Mouse (Mus musculus): ENCODE data around the gene Naa38. TPM values are rescaled to one million over a fixed set of nuclear protein-coding genes. Genes with fewer than 3 reads are reported as not detected.

The Naa38 gene
- polyA plus RNA-seq, 1 experiment from 2014 or later = 105 TPM

- WGBS = 14% methylated on average over 24 of the region's 24 CpGs
- Histone ChIP-seq H3K27ac (no peak overlapping the region), H3K4me1 (peaks cover 42% of the 10 kb centered on the region)
These were observed 2.3 kb downstream of the Naa38 start for GRCm38 (mm10) chr11:69397581-69398057.

GRCm38 (mm10) chr11:69398059-69398458 is 2.8 kb downstream of the Naa38 start, which contains the start of gene Tmem88:
Tmem88 (minus strand) TSS chr11:69398234.
- Histone ChIP-seq H3K27me3 (replicated peaks) (peaks cover 17% of the 10 kb centered on the region), H3K9ac (peak within 1 kb of the TSS; percentile 82; the same call in 1 of the 2 replicates), H3K9me3 (no peaks in the 10 kb centered on the region), H3K4me2 (replicated peaks) (peak within 1 kb of the TSS; percentile 79), H3K36me3 (peaks cover 41% of the 10 kb centered on the region), H3K4me3 (peak within 1 kb of the TSS; percentile 7), H3K27ac (no peak within 1 kb of the TSS), H3K4me1 (peaks cover 42% of the 10 kb centered on the region)
- WGBS = 9% methylated on average over 16 of the region's 16 CpGs
- ATAC-seq (ENCODE audit: low FRiP score, low read depth) = no peak

More at GRCm38 (mm10) chr11:69397581-69398057, 2.3 kb downstream of the Naa38 start:
- no peaks in the 10 kb centered on the region for H3K9me3 ChIP-seq
- peaks cover 17% of the 10 kb centered on the region for H3K27me3 ChIP-seq (replicated peaks)
- peaks cover 37% of the 10 kb centered on the region for H3K36me3 ChIP-seq
- ATAC-seq (ENCODE audit: low FRiP score, low read depth) = no peak
- peak overlapping the region; percentile 38; the same call in 1 of the 2 replicates for H3K9ac ChIP-seq
- H3K4me2 ChIP-seq (replicated peaks) = peak overlapping the region; percentile 79
- peak overlapping the region; percentile 7 for H3K4me3 ChIP-seq

- no peaks in the 10 kb centered on the region for H3K9me3 ChIP-seq
- 14% methylated on average over 21 of the region's 21 CpGs for WGBS
- peaks cover 42% of the 10 kb centered on the region for H3K4me1 ChIP-seq
- H3K4me3 ChIP-seq = no peak overlapping the region
- peaks cover 17% of the 10 kb centered on the region for H3K27me3 ChIP-seq (replicated peaks)
- H3K9ac ChIP-seq = peak overlapping the region; percentile 38; the same call in 1 of the 2 replicates
- H3K27ac ChIP-seq = no peak overlapping the region
- peak overlapping the region; percentile 79 for H3K4me2 ChIP-seq (replicated peaks)
- ATAC-seq (ENCODE audit: low FRiP score, low read depth) = no peak
- H3K36me3 ChIP-seq = peaks cover 47% of the 10 kb centered on the region
These were observed 3.4 kb downstream of the Naa38 start for GRCm38 (mm10) chr11:69398486-69399200.

GRCm38 (mm10) chr11:69399201-69400082 is 4.2 kb downstream of the Naa38 start:
- Histone ChIP-seq H3K4me1 (peaks cover 38% of the 10 kb centered on the region), H3K27me3 (replicated peaks) (peaks cover 17% of the 10 kb centered on the region), H3K9ac (0 out of 2 replicates have a peak overlapping the region, but pooled peaks have one; percentile 26), H3K4me2 (replicated peaks) (peak overlapping the region; percentile 40), H3K9me3 (no peaks in the 10 kb centered on the region), H3K27ac (no peak overlapping the region), H3K36me3 (peaks cover 55% of the 10 kb centered on the region), H3K4me3 (peak overlapping the region; percentile 14; the same call in 1 of the 2 replicates)
- no peak for ATAC-seq (ENCODE audit: low FRiP score, low read depth)
- WGBS = 15% methylated on average over 66 of the region's 66 CpGs

GRCm38 (mm10) chr11:69400083-69400850 is 5.0 kb downstream of the Naa38 start:
- Histone ChIP-seq H3K27ac (no peak overlapping the region), H3K36me3 (peaks cover 63% of the 10 kb centered on the region), H3K4me1 (peaks cover 38% of the 10 kb centered on the region), H3K9me3 (no peaks in the 10 kb centered on the region), H3K9ac (0 out of 2 replicates have a peak overlapping the region, but pooled peaks have one; percentile 5), H3K4me3 (peak overlapping the region; percentile 14; the same call in 1 of the 2 replicates), H3K4me2 (replicated peaks) (peak overlapping the region; percentile 40), H3K27me3 (replicated peaks) (peaks cover 17% of the 10 kb centered on the region)
- WGBS = 75% methylated on average over 25 of the region's 25 CpGs
- ATAC-seq (ENCODE audit: low FRiP score, low read depth) = no peak

- 18% methylated on average over 22 of the region's 22 CpGs for WGBS
- H3K27me3 ChIP-seq (replicated peaks) = peaks cover 17% of the 10 kb centered on the region
- no peak overlapping the region for H3K4me3 ChIP-seq
- H3K27ac ChIP-seq = no peak overlapping the region
- no peaks in the 10 kb centered on the region for H3K9me3 ChIP-seq
- H3K4me1 ChIP-seq = peaks cover 35% of the 10 kb centered on the region
- H3K9ac ChIP-seq = no peak overlapping the region
- H3K4me2 ChIP-seq (replicated peaks) = 0 out of 2 replicates have a peak overlapping the region, but pooled peaks have one; percentile 16
- H3K36me3 ChIP-seq = peaks cover 73% of the 10 kb centered on the region
- ATAC-seq (ENCODE audit: low FRiP score, low read depth) = peak; percentile 70
These were observed 5.9 kb downstream of the Naa38 start for GRCm38 (mm10) chr11:69401210-69401637.

- Histone ChIP-seq H3K9me3 (no peaks in the 10 kb centered on the region), H3K4me1 (peaks cover 28% of the 10 kb centered on the region), H3K4me2 (replicated peaks) (no peak overlapping the region), H3K27me3 (replicated peaks) (peaks cover 17% of the 10 kb centered on the region), H3K27ac (no peak overlapping the region), H3K36me3 (peaks cover 81% of the 10 kb centered on the region), H3K4me3 (no peak overlapping the region), H3K9ac (no peak overlapping the region)
- WGBS = 86% methylated on average over 12 of the region's 12 CpGs
- ATAC-seq (ENCODE audit: low FRiP score, low read depth) = 0 out of 2 replicates have a peak, but pooled peaks have one; percentile 2
These were observed 6.7 kb downstream of the Naa38 start for GRCm38 (mm10) chr11:69401987-69402386.

GRCm38 (mm10) chr11:69403691-69404594 is 8.7 kb downstream of the Naa38 start:
- H3K4me1 ChIP-seq = peaks cover 24% of the 10 kb centered on the region
- WGBS = 92% methylated on average over 36 of the region's 38 CpGs
- ATAC-seq (ENCODE audit: low FRiP score, low read depth) = no peak
- peaks cover 90% of the 10 kb centered on the region for H3K36me3 ChIP-seq
- H3K27ac ChIP-seq = no peak overlapping the region
- H3K9ac ChIP-seq = no peak overlapping the region
- no peak overlapping the region for H3K4me3 ChIP-seq
- peaks cover 15% of the 10 kb centered on the region for H3K27me3 ChIP-seq (replicated peaks)
- no peak overlapping the region for H3K4me2 ChIP-seq (replicated peaks)
- H3K9me3 ChIP-seq = no peaks in the 10 kb centered on the region

- Histone ChIP-seq H3K9ac (no peak overlapping the region), H3K9me3 (no peaks in the 10 kb centered on the region), H3K27me3 (replicated peaks) (peaks cover 12% of the 10 kb centered on the region), H3K4me2 (replicated peaks) (no peak overlapping the region), H3K4me1 (peaks cover 25% of the 10 kb centered on the region), H3K4me3 (no peak overlapping the region), H3K36me3 (peaks cover 84% of the 10 kb centered on the region), H3K27ac (no peak overlapping the region)
- ATAC-seq (ENCODE audit: low FRiP score, low read depth) = no peak
- WGBS = 91% methylated on average over 24 of the region's 24 CpGs
These were observed 9.5 kb downstream of the Naa38 start for GRCm38 (mm10) chr11:69404595-69405396.

Data from neural tube, embryonic 12.5 days (tissue).